In genomic region chr17:72250482-72251405, GRCm38 (mm10) we compare ENCODE assay signal across 13 mouse cellular contexts.
DNase-seq lines count a peak whose midpoint lies in the region; ATAC-seq lines count a peak whose summit lies in the region.
"Had no signal": no experiment of that assay in that cellular context is flagged by ENCODE, and none has a peak within 500 bp of the region (broad histone marks: within the 10 kb centered on the region; RNA-seq: fewer than 3 reads in every experiment).

No protein-coding gene starts in this region.

- no peaks in the 10 kb centered on the region for H3K27me3 ChIP-seq in heart, embryonic 14.5 days (ENCODE audit: control insufficient read depth, insufficient read depth, low read length)
- H3K27me3 ChIP-seq: liver, embryonic 15.5 days had no signal

- no peaks in the 10 kb centered on the region for H3K36me3 ChIP-seq in heart, embryonic 14.5 days (ENCODE audit: control insufficient read depth, insufficient read depth, low read length)
- H3K36me3 ChIP-seq: limb, embryonic 10.5 days; liver, embryonic 15.5 days had no signal

- WGBS in heart, embryonic 14.5 days = 58% methylated on average over 7 of the region's 7 CpGs

- ATAC-seq in heart, embryonic 14.5 days (ENCODE audit: insufficient number of reproducible peaks, insufficient read depth, low FRiP score, low read depth) = no peak
- ATAC-seq: inflammation-experienced regulatory T-cells, adult 6 months had no signal

- H3K9me3 ChIP-seq in heart, embryonic 14.5 days (ENCODE audit: control insufficient read depth, low read length) = no peaks in the 10 kb centered on the region
- H3K9me3 ChIP-seq: limb, embryonic 10.5 days; liver, embryonic 15.5 days had no signal

- H3K27ac ChIP-seq in heart, embryonic 14.5 days (replicated peaks in 1 of 2; ENCODE audit: control insufficient read depth in 1 of 2, insufficient read depth in 1 of 2, low read depth in 2 of 2, low read length in 2 of 2) = peak overlapping the region; percentile 78
- H3K27ac ChIP-seq: limb, embryonic 10.5 days; liver, embryonic 15.5 days had no signal

- no peak overlapping the region for H3K4me2 ChIP-seq in heart, embryonic 14.5 days (ENCODE audit: low read length)
- H3K4me2 ChIP-seq: liver, embryonic 15.5 days had no signal

- H3K9ac ChIP-seq in heart, embryonic 14.5 days (ENCODE audit: low read length) = no peak overlapping the region
- H3K9ac ChIP-seq: liver, embryonic 15.5 days had no signal

- H3K4me3 ChIP-seq in heart, embryonic 14.5 days (ENCODE audit: control insufficient read depth in 1 of 2, insufficient read depth in 1 of 2, low read depth in 1 of 2, low read length in 2 of 2) = no peak overlapping the region
- H3K4me3 ChIP-seq: limb, embryonic 10.5 days; liver, embryonic 15.5 days had no signal

- DNase-seq in heart, adult 8-10 months (ENCODE audit: low spot score) = no peak
- peak; percentile 13 for DNase-seq in retina, adult 2 months (ENCODE audit: low read depth, low spot score)
- DNase-seq in retina, embryonic 14.5 days (ENCODE audit: low spot score) = no peak
- DNase-seq in layer of hippocampus, adult 9-11 months = peak; percentile 20
- DNase-seq in retina, postnatal 1 day = peak; percentile 5
- no peak for DNase-seq in left cerebral cortex, postnatal 10 days (ENCODE audit: extremely low spot score in 1 of 2, low spot score in 2 of 2)
- DNase-seq: adrenal gland, adult 2 months; kidney, postnatal 10 days; right cerebral cortex, postnatal 4 days had no signal

- intact Hi-C loops in left cerebral cortex, postnatal 10 days (cut with DNase I) = no loop called here

- H3K4me1 ChIP-seq in heart, embryonic 14.5 days (ENCODE audit: control insufficient read depth in 2 of 2, insufficient read depth in 2 of 2, low read length in 2 of 2) = peaks cover 20% of the 10 kb centered on the region in 2 experiments
- H3K4me1 ChIP-seq: liver, embryonic 15.5 days had no signal

Comparison
In these comparisons a context has a peak if more than half of its experiments do, and no peak if none do; other contexts are left out.
1. DNase-seq: peak in retina, adult 2 months (single experiment), layer of hippocampus, adult 9-11 months (single experiment) and retina, postnatal 1 day (single experiment); none in heart, adult 8-10 months (single experiment), retina, embryonic 14.5 days (single experiment) and left cerebral cortex, postnatal 10 days (0 of 2).